Mouse (Mus musculus): ENCODE results near the gene Gm21854. TPM values are rescaled to one million over a fixed set of nuclear protein-coding genes. Genes with fewer than 3 reads are reported as not detected.

The Gm21854 gene
- polyA plus RNA-seq (2012; ENCODE audit: low replicate concordance) = not detected in 2 replicates

DNA sequence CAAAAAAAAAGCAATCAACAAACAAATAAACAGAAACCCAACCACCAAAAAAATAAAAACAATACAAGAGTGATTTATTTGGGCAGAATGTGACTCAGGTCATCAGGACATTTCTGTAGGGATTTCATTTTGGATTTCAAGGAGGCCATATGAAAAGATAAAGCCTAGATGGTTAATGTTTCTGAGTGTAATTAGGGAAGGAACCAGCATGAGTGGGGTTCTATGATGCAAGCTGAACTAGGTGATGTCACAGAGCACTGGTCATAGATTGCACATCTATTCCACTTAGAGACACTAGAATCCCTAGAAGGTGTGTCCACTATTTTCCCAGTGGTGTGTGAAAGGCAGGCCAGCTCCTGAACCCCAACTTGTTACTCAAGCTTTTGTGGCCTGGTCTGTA lies at the start of gene Gm21854:
Gene Gm21854 (plus strand): TSS at position 301 of the 400 bp plus-strand sequence.

Other genes with a start within 250 kb of the Gm21854 start
- gene Gm20914, start 69.0 kb downstream of the Gm21854 start, polyA plus RNA-seq (2012; ENCODE audit: low replicate concordance) = not detected in 2 replicates
- not detected in 2 replicates for gene Gm28171, start 136.4 kb downstream of the Gm21854 start, polyA plus RNA-seq (2012; ENCODE audit: low replicate concordance)